Mouse (Mus musculus) CH12.LX (cell line): ENCODE results near the gene Asb15.

Source experiments
- CHD1 ChIP-seq: IDR thresholded peaks from 2 replicates; pipeline ENCODE4 v1.6.1; 2012; ENCODE audit warnings: low read depth, low read length, improper control_type of control experiment, inconsistent platforms
- CTCF ChIP-seq, 2 experiments: IDR thresholded peaks in 1 of 2; conservative IDR thresholded peaks in 1 of 2; 2 replicates each; pipeline ENCODE4 v1.5.1; 2011 to 2012; ENCODE audit warnings: low read depth in 2 of 2, low read length in 2 of 2, improper control_type of control experiment in 1 of 2, inconsistent platforms in 1 of 2, mild to moderate bottlenecking in 1 of 2, moderate library complexity in 1 of 2
- E2F4 ChIP-seq: IDR thresholded peaks from 2 replicates; pipeline ENCODE4 v1.6.1; 2011; ENCODE audit warnings: low read depth, low read length, improper control_type of control experiment; ENCODE audit not compliant: insufficient replicate concordance
- EP300 ChIP-seq: IDR thresholded peaks from 2 replicates; pipeline ENCODE4 v1.6.1; 2011; ENCODE audit warnings: low read length, improper control_type of control experiment
- JUN ChIP-seq: IDR thresholded peaks from 2 replicates; pipeline ENCODE4 v1.6.1; 2011; ENCODE audit warnings: low read depth, mild to moderate bottlenecking, low read length, improper control_type of control experiment, moderate library complexity; ENCODE audit not compliant: insufficient read depth
- POLR2A ChIP-seq: IDR thresholded peaks from 2 replicates; pipeline ENCODE4 v1.6.1; 2011; ENCODE audit warnings: low read depth, mild to moderate bottlenecking, improper control_type of control experiment, low read length
- POLR2AphosphoS2 ChIP-seq: IDR thresholded peaks from 2 replicates; pipeline ENCODE4 v1.6.1; 2011; ENCODE audit warnings: low read depth, low read length, improper control_type of control experiment
- RCOR1 ChIP-seq: conservative IDR thresholded peaks from 2 replicates; pipeline ENCODE4 v1.6.1; 2012; ENCODE audit warnings: low read depth, mild to moderate bottlenecking, inconsistent platforms, low read length, improper control_type of control experiment
- TCF12 ChIP-seq: IDR thresholded peaks from 2 replicates; pipeline ENCODE4 v1.6.1; 2014; ENCODE audit warnings: low read depth, mild to moderate bottlenecking, inconsistent platforms, low read length, improper control_type of control experiment
- USF2 ChIP-seq: conservative IDR thresholded peaks from 2 replicates; pipeline ENCODE4 v1.6.1; 2011; ENCODE audit warnings: low read depth, low read length, improper control_type of control experiment
- ZKSCAN1 ChIP-seq: IDR thresholded peaks from 2 replicates; pipeline ENCODE4 v1.6.1; 2012; ENCODE audit warnings: low read depth, inconsistent platforms, low read length, improper control_type of control experiment, borderline replicate concordance

DNA sequence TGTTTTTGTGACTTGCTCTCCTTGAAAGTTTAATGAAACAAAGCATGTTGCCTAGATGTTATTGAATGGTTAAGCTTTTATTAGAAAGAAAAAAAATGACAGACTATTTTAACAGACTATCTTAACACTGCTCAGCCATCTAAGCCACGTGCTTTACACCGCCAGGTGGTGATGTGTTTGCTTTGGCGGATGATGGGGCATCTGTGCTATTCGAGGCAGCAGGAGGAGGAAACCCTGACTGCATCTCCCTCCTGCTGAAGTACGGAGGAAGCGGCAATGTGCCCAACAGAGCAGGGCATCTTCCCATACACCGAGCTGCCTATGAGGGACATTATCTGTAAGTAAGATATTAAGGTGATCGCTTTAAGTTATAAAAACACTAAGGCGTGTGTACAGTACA, 36.1 kb downstream of the Asb15 start:
- TF ChIP-seq POLR2AphosphoS2 (no peak), CTCF (conservative IDR thresholded peaks at IDR 0.05 in 1 of 2, IDR thresholded peaks at IDR 0.05 in 1 of 2; ENCODE audit: low read depth in 2 of 2, low read length in 2 of 2) (no peak), EP300 (no peak), CHD1 (no peak), RCOR1 (no peak), JUN (no peak), ZKSCAN1 (no peak), E2F4 (no peak), POLR2A (no peak), USF2 (no peak), TCF12 (no peak)
